In the genomic region with DNA sequence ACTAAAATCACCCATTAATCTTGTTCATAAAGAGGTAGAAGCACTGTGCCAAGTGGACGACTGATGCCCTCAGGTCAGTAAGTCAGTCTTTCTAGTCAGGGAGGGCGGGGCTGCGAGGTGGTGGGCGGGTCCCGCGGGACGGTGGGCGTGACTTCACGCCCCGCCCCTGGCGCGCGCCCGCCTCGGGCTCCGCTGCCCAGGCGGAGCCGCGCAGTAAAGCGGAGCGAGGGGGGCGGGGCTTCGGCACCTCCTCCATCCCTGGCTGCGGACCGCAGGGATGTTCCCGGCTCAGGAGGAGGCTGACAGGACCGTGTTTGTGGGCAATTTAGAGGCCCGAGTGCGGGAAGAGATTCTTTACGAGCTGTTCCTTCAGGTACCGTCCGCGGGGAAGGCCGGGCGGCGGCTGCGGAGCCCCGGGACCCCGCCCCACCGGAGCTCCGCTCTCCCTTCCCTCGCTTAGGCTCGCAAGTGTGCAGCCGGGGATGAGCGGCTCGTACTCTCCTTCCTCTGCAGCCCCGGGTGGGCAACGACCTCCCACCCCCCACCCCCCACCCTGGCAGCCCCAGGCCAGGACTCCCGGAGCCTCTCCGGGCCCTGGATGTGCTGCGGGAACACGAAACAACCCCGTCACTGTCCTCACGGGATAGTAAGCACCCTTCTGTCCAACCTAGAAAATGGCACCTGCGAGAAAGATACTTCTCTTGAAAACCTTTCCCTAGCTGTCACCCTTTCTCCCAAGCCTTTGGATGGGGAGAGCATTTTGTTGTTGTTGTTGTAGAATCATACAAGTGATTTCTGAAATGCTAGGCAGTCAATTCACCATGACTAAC, we compare ENCODE assay signal across 8 mouse cellular contexts. TPM values are rescaled to one million over a fixed set of nuclear protein-coding genes. Genes with fewer than 3 reads are reported as not detected.
DNase-seq lines count a peak whose midpoint lies in the region; ATAC-seq lines count a peak whose summit lies in the region.

Gene Rbm11 (plus strand): TSS at position 174 of the 830 bp plus-strand sequence.

- under 1% methylated on average over 55 of the region's 55 CpGs for WGBS in forebrain, embryonic 11.5 days
- WGBS in heart, embryonic 15.5 days = under 1% methylated on average over 53 of the region's 55 CpGs
- WGBS in liver, embryonic 13.5 days (ENCODE audit: insufficient replicate concordance) = under 1% methylated on average over 52 of the region's 55 CpGs
- WGBS in stomach, embryonic 14.5 days = under 1% methylated on average over 50 of the region's 55 CpGs

- peaks cover 2% of the 10 kb centered on the region; the same call in 1 of the 2 replicates for H3K4me1 ChIP-seq in forebrain, embryonic 11.5 days (replicated peaks; ENCODE audit: control insufficient read depth, insufficient read depth, low read length)
- H3K4me1 ChIP-seq in heart, embryonic 15.5 days (replicated peaks) = no peaks in the 10 kb centered on the region; the same call in 1 of the 2 replicates
- H3K4me1 ChIP-seq in liver, embryonic 13.5 days (replicated peaks) = 0 out of 2 replicates have a peak, but pooled peaks cover 7% of the 10 kb centered on the region
- no peaks in the 10 kb centered on the region for H3K4me1 ChIP-seq in stomach, embryonic 14.5 days (ENCODE audit: control insufficient read depth, insufficient read depth, low read length)

- peak; percentile 84 for ATAC-seq in CD4-positive, CD25-positive, alpha-beta regulatory T cell, adult 4 months
- peak; percentile 97 for ATAC-seq in forebrain, embryonic 11.5 days (replicated peaks; ENCODE audit: low FRiP score)
- ATAC-seq in heart, embryonic 15.5 days (replicated peaks; ENCODE audit: insufficient number of reproducible peaks, insufficient read depth, low FRiP score, low read depth) = peak; percentile 97
- ATAC-seq in liver, embryonic 13.5 days (ENCODE audit: low read depth) = peak; percentile 97
- ATAC-seq in stomach, embryonic 14.5 days (ENCODE audit: insufficient number of reproducible peaks, insufficient read depth, low FRiP score, low read depth) = peak; percentile 95

- peak within 1 kb of the TSS; percentile 68 for H3K4me3 ChIP-seq in forebrain, embryonic 11.5 days (ENCODE audit: low read depth, low read length)
- H3K4me3 ChIP-seq in heart, embryonic 15.5 days = peak within 1 kb of the TSS; percentile 88
- peak within 1 kb of the TSS; percentile 71 for H3K4me3 ChIP-seq in liver, embryonic 13.5 days (replicated peaks)
- peak within 1 kb of the TSS; percentile 72 for H3K4me3 ChIP-seq in stomach, embryonic 14.5 days (ENCODE audit: low read depth, low read length)

- peak within 1 kb of the TSS; percentile 70 for H3K9ac ChIP-seq in forebrain, embryonic 11.5 days (ENCODE audit: low read length)
- peak within 1 kb of the TSS; percentile 47 for H3K9ac ChIP-seq in heart, embryonic 15.5 days
- peak within 1 kb of the TSS; percentile 37 for H3K9ac ChIP-seq in liver, embryonic 13.5 days
- H3K9ac ChIP-seq in stomach, embryonic 14.5 days (replicated peaks; ENCODE audit: low read depth, low read length) = peak within 1 kb of the TSS; percentile 18

- peak; percentile 62 for DNase-seq in c-Kit-positive CD71-positive TER-119-positive erythroid progenitor cells, embryonic 14.5 days (ENCODE audit: low spot score)
- peak; percentile 86 for DNase-seq in forebrain, embryonic 11.5 days (ENCODE audit: low spot score)
- peak; percentile 88 to 92 for DNase-seq in kidney, postnatal 25 days
- peak; percentile 60 for DNase-seq in liver, embryonic 13.5 days
- peak; percentile 71 to 74 for DNase-seq in natural killer cell, adult 2 months (ENCODE audit: low spot score in 2 of 2)

- H3K27ac ChIP-seq in forebrain, embryonic 11.5 days (ENCODE audit: low read depth, low read length) = no peak within 1 kb of the TSS
- H3K27ac ChIP-seq in heart, embryonic 15.5 days = no peak within 1 kb of the TSS
- no peak within 1 kb of the TSS for H3K27ac ChIP-seq in liver, embryonic 13.5 days
- H3K27ac ChIP-seq in stomach, embryonic 14.5 days (ENCODE audit: low read length) = no peak within 1 kb of the TSS

- no peaks in the 10 kb centered on the region; the same call in 1 of the 2 replicates for H3K27me3 ChIP-seq in forebrain, embryonic 11.5 days (ENCODE audit: control insufficient read depth, insufficient read depth, low read length)
- H3K27me3 ChIP-seq in heart, embryonic 15.5 days = no peaks in the 10 kb centered on the region
- H3K27me3 ChIP-seq in liver, embryonic 13.5 days = no peaks in the 10 kb centered on the region
- H3K27me3 ChIP-seq in stomach, embryonic 14.5 days (ENCODE audit: control insufficient read depth, insufficient read depth, low read length) = no peaks in the 10 kb centered on the region

- H3K9me3 ChIP-seq in forebrain, embryonic 11.5 days (ENCODE audit: control insufficient read depth, low read length) = no peaks in the 10 kb centered on the region
- H3K9me3 ChIP-seq in heart, embryonic 15.5 days (replicated peaks) = no peaks in the 10 kb centered on the region
- no peaks in the 10 kb centered on the region for H3K9me3 ChIP-seq in liver, embryonic 13.5 days (replicated peaks)
- no peaks in the 10 kb centered on the region for H3K9me3 ChIP-seq in stomach, embryonic 14.5 days (ENCODE audit: control insufficient read depth, low read depth, low read length)

- H3K4me2 ChIP-seq in forebrain, embryonic 11.5 days (ENCODE audit: low read depth, low read length, severe bottlenecking) = peak within 1 kb of the TSS; percentile 77
- H3K4me2 ChIP-seq in heart, embryonic 15.5 days = peak within 1 kb of the TSS; percentile 91
- H3K4me2 ChIP-seq in liver, embryonic 13.5 days = peak within 1 kb of the TSS; percentile 95
- peak within 1 kb of the TSS; percentile 86 for H3K4me2 ChIP-seq in stomach, embryonic 14.5 days (replicated peaks; ENCODE audit: low read depth, low read length)

- no peaks in the 10 kb centered on the region for H3K36me3 ChIP-seq in forebrain, embryonic 11.5 days (ENCODE audit: control insufficient read depth, insufficient read depth, low read length)
- no peaks in the 10 kb centered on the region for H3K36me3 ChIP-seq in heart, embryonic 15.5 days
- no peaks in the 10 kb centered on the region for H3K36me3 ChIP-seq in liver, embryonic 13.5 days
- no peaks in the 10 kb centered on the region for H3K36me3 ChIP-seq in stomach, embryonic 14.5 days (ENCODE audit: control insufficient read depth, insufficient read depth, low read length)

RNA-seq across cellular contexts. Expression of gene Rbm11, which starts in this region (rescaled TPM):
- polyA plus RNA-seq in CD4-positive, CD25-positive, alpha-beta regulatory T cell, adult 4 months (2017; shearing (Covaris generic)) = 1 to 10 TPM in 1 of 2 experiments, under 1 TPM in 1; 0.67 to 1.4 TPM
- 0.52 and 0.71 TPM in 2 replicates for polyA plus RNA-seq in forebrain, embryonic 11.5 days (2014; fragmentation: Nextera tagmentation; extraction: Ambion mirVana)
- polyA plus RNA-seq in heart, embryonic 15.5 days (2015; fragmentation: Nextera tagmentation; extraction: Ambion mirVana) = 0.29 and 0.41 TPM in 2 replicates
- 0.10 TPM in 1 of 2 replicates, not detected in the other for polyA plus RNA-seq in liver, embryonic 13.5 days (2015; fragmentation: Nextera tagmentation; extraction: Ambion mirVana)
- polyA plus RNA-seq in stomach, embryonic 14.5 days (2014; fragmentation: Nextera tagmentation; extraction: Ambion mirVana) = 0.36 and 0.49 TPM in 2 replicates

Comparison
In these comparisons a context has a peak if more than half of its experiments do, and no peak if none do; other contexts are left out.
1. Peak in DNase-seq, ATAC-seq, H3K4me3 ChIP-seq, H3K9ac ChIP-seq and H3K4me2 ChIP-seq in forebrain, embryonic 11.5 days; RNA of the gene not detected or under 1 TPM.
2. Peak in ATAC-seq, H3K4me3 ChIP-seq, H3K9ac ChIP-seq and H3K4me2 ChIP-seq in heart, embryonic 15.5 days; RNA of the gene not detected or under 1 TPM.
3. Peak in DNase-seq, ATAC-seq, H3K4me3 ChIP-seq, H3K9ac ChIP-seq and H3K4me2 ChIP-seq in liver, embryonic 13.5 days; RNA of the gene not detected or under 1 TPM.
4. Peak in ATAC-seq, H3K4me3 ChIP-seq, H3K9ac ChIP-seq and H3K4me2 ChIP-seq in stomach, embryonic 14.5 days; RNA of the gene not detected or under 1 TPM.
5. H3K9ac ChIP-seq: peak in every context shown above with its lines; median percentile 70 in forebrain, embryonic 11.5 days; 47 in heart, embryonic 15.5 days; 37 in liver, embryonic 13.5 days; 18 in stomach, embryonic 14.5 days.